Mouse (Mus musculus) thymus, adult 2 months (tissue): ENCODE results near the gene Klhl7. TPM values are rescaled to one million over a fixed set of nuclear protein-coding genes. Genes with fewer than 3 reads are reported as not detected.

Experiments used
- DNase-seq: peaks from one replicate; pipeline ENCODE4 v3.0.0; 2021
- H3K27ac ChIP-seq: fragments of 200-500 bp; 2 replicates; pipeline ENCODE4 v1.5.1; 2012; ENCODE audit warnings: low read length, control low read depth; ENCODE audit not compliant: control insufficient read depth, insufficient read depth
- H3K27me3 ChIP-seq: fragments of 200-500 bp; 2 replicates; pipeline ENCODE4 v1.6.1; 2012; ENCODE audit warnings: mild to moderate bottlenecking, low read length, moderate library complexity, mixed read lengths; ENCODE audit not compliant: control insufficient read depth, insufficient read depth
- H3K36me3 ChIP-seq: fragments of 200-500 bp; 2 replicates; pipeline ENCODE4 v1.6.1; 2012; ENCODE audit warnings: mild to moderate bottlenecking, low read length, moderate library complexity; ENCODE audit not compliant: control insufficient read depth, insufficient read depth
- H3K4me1 ChIP-seq: fragments of 200-500 bp; replicated peaks from 2 replicates; pipeline ENCODE4 v1.6.1; 2012; ENCODE audit warnings: low read length; ENCODE audit not compliant: control insufficient read depth, insufficient read depth
- H3K4me3 ChIP-seq: fragments of 200-500 bp; 2 replicates; pipeline ENCODE4 v1.5.1; 2012; ENCODE audit warnings: mild to moderate bottlenecking, low read length, control low read depth, moderate library complexity; ENCODE audit not compliant: control insufficient read depth, insufficient read depth
- CTCF ChIP-seq: fragments of 200-500 bp; IDR thresholded peaks from 2 replicates; pipeline ENCODE4 v1.5.1; 2012; ENCODE audit warnings: mild to moderate bottlenecking, control low read depth, low read length, moderate library complexity, borderline replicate concordance; ENCODE audit not compliant: control insufficient read depth, poor library complexity, insufficient read depth; ENCODE audit errors: extremely low read depth
- POLR2A ChIP-seq: fragments of 200-500 bp; IDR thresholded peaks from 2 replicates; pipeline ENCODE4 v1.6.1; 2012; ENCODE audit warnings: mild to moderate bottlenecking, low read length, control low read depth, moderate library complexity; ENCODE audit not compliant: control insufficient read depth, poor library complexity, insufficient read depth; ENCODE audit errors: extremely low read depth
- WGBS: fragments of 180-500 bp; shearing (Covaris S2); methylation state at CpG from one replicate; pipeline ENCODE4 v1.1.7; 2018; 5-methylcytosine and 5-hydroxymethylcytosine counted together
- polyA plus RNA-seq: library from polyadenylated mRNA; depleted of rRNA; stranded (reverse); fragments of >200 nt; gene quantifications from 2 replicates; pipeline ENCODE4 v1.2.3, GENCODE M21; 2012

Klhl7 gene
- polyA plus RNA-seq, 1 experiment = 2.7 TPM

- Histone ChIP-seq H3K4me1 (no peaks in the 10 kb centered on the region), H3K27me3 (no peaks in the 10 kb centered on the region), H3K4me3 (no peak overlapping the region), H3K36me3 (no peaks in the 10 kb centered on the region), H3K27ac (no peak overlapping the region)
- WGBS = 80% methylated on average over 3 of the region's 3 CpGs
- DNase-seq = peak; percentile 8
- TF ChIP-seq CTCF = no peak
- no peak for TF ChIP-seq POLR2A
These were observed 42.8 kb upstream of the Klhl7 start for GRCm38 (mm10) chr5:24057592-24057991.

DNA sequence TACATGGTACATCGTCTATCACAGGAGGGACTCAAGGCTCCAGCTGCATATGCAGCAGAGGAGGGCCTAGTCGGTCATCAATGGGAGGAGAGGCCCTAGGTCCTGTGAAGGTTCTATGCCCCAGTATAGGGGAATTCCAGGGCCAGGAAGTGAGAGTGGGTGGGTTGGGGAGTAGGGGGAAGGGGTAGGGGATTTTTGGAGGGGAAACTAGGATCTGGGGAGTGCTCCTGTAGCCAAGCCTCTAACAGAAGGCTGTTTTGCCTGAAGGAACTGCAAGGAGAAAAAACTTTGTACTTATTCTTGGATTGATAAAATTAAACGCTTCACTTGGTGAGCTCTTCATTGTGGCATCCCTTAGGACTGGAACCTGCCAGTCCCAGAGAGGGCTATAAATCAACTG is 39.5 kb upstream of the Klhl7 start:
- Histone ChIP-seq H3K4me3 (no peak overlapping the region), H3K4me1 (no peaks in the 10 kb centered on the region), H3K36me3 (no peaks in the 10 kb centered on the region), H3K27me3 (no peaks in the 10 kb centered on the region), H3K27ac (no peak overlapping the region)
- DNase-seq = no peak
- WGBS = 93% methylated on average over 3 of the region's 3 CpGs
- TF ChIP-seq CTCF (no peak), POLR2A (no peak)

GRCm38 (mm10) chr5:24063034-24063433 is 37.4 kb upstream of the Klhl7 start:
- no peak for TF ChIP-seq POLR2A
- no peak for TF ChIP-seq CTCF
- H3K4me1 ChIP-seq = no peaks in the 10 kb centered on the region
- H3K27ac ChIP-seq = no peak overlapping the region
- no peaks in the 10 kb centered on the region for H3K36me3 ChIP-seq
- H3K27me3 ChIP-seq = no peaks in the 10 kb centered on the region
- DNase-seq = no peak
- WGBS = 93% methylated on average over 6 of the region's 6 CpGs
- H3K4me3 ChIP-seq = no peak overlapping the region

- 66% methylated on average over 4 of the region's 4 CpGs for WGBS
- Histone ChIP-seq H3K27me3 (no peaks in the 10 kb centered on the region), H3K4me3 (no peak overlapping the region), H3K27ac (no peak overlapping the region), H3K36me3 (no peaks in the 10 kb centered on the region), H3K4me1 (no peaks in the 10 kb centered on the region)
- DNase-seq = no peak
- TF ChIP-seq POLR2A (no peak), CTCF (no peak)
These were observed 36.9 kb upstream of the Klhl7 start for GRCm38 (mm10) chr5:24063545-24063944.

- no peak for DNase-seq
- 94% methylated on average over 6 of the region's 6 CpGs for WGBS
- Histone ChIP-seq H3K36me3 (no peaks in the 10 kb centered on the region), H3K27me3 (no peaks in the 10 kb centered on the region; the same call in 1 of the 2 replicates), H3K4me3 (no peak overlapping the region), H3K27ac (no peak overlapping the region), H3K4me1 (no peaks in the 10 kb centered on the region)
- TF ChIP-seq POLR2A (no peak), CTCF (no peak)
These were observed 31.4 kb upstream of the Klhl7 start for GRCm38 (mm10) chr5:24068955-24069354.

DNA sequence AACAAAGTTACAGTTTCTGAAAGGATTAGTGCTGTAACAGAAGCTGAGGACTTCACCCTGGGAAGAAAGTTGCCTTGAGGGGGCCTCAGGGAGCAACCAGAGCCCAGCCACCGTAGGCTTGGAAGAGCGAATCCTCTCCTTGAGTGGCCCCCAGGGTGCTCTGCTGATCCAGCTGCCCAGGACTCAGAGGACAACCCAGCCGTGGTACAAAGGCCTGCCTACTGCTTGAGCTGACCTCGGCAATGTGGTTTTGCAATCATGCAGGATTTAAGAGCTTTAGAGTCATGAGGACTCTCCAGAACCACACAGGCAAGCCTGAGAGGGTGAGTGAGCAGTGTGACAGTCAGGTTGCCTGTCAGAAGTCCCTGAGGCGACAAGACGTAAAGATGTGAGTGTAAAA is 28.4 kb upstream of the Klhl7 start:
- Histone ChIP-seq H3K4me3 (no peak overlapping the region), H3K4me1 (no peaks in the 10 kb centered on the region), H3K36me3 (no peaks in the 10 kb centered on the region), H3K27ac (no peak overlapping the region), H3K27me3 (no peaks in the 10 kb centered on the region; the same call in 1 of the 2 replicates)
- TF ChIP-seq CTCF = no peak
- 85% methylated on average over 6 of the region's 6 CpGs for WGBS
- no peak for DNase-seq

DNA sequence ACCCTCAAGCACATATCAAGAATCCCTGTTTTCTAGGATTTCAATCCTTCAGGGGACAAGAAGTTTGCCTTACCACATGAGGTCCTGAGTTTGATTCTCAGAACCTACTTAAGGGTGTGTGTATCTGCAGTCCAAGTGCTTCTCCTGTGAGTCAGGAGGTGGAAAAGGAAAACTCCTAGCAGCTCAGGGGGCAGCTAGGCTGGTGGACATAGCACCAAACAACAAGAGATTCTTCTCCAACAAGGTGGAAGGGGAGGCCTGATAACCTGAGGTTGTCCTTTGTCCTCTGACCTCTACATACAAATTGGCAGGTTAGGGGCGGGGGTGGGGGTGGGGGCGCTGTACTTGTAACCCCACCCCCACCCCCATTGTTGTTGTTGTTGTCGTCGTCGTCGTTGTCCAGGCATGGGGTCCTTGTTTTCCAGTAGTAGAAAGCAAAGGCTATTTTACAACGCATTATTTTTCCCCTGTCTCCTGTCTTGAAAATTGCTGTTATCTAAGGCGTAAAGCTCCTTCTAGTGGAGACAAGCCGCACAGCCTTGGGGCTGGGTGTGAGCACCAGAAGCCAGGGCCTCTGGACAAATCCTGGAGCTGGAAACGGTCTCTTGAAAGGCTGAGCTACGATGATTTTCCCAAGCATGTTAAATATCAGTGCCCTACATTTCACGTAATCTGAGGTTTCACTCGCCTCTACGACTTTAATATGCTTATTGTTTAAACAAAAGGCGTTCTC is 23.3 kb upstream of the Klhl7 start:
- no peak for TF ChIP-seq POLR2A
- TF ChIP-seq CTCF = 0 out of 2 replicates have a peak, but pooled peaks have one; percentile 28
- Histone ChIP-seq H3K4me3 (no peak overlapping the region), H3K27me3 (no peaks in the 10 kb centered on the region), H3K27ac (no peak overlapping the region), H3K36me3 (no peaks in the 10 kb centered on the region), H3K4me1 (no peaks in the 10 kb centered on the region)
- 8% methylated on average over 15 of the region's 15 CpGs for WGBS
- DNase-seq = peak; percentile 19

- H3K36me3 ChIP-seq = no peaks in the 10 kb centered on the region
- no peak overlapping the region for H3K4me3 ChIP-seq
- H3K27me3 ChIP-seq = no peaks in the 10 kb centered on the region
These were observed 22.6 kb upstream of the Klhl7 start for GRCm38 (mm10) chr5:24077739-24078306.

More at GRCm38 (mm10) chr5:24077739-24078306, 22.6 kb upstream of the Klhl7 start:
- H3K4me1 ChIP-seq = no peaks in the 10 kb centered on the region
- no peak for DNase-seq
- WGBS = 24% methylated on average over 7 of the region's 7 CpGs
- no peak overlapping the region for H3K27ac ChIP-seq
- TF ChIP-seq POLR2A = no peak
- TF ChIP-seq CTCF = no peak
